ENCODE assay signal across 28 mouse cellular contexts in genomic region chr11:114531241-114531765, GRCm38 (mm10).
DNase-seq lines count a peak whose midpoint lies in the region; ATAC-seq lines count a peak whose summit lies in the region.
"Had no signal": no experiment of that assay in that cellular context is flagged by ENCODE, and none has a peak within 500 bp of the region (broad histone marks: within the 10 kb centered on the region; RNA-seq: fewer than 3 reads in every experiment).

No protein-coding gene starts in this region.

- no peaks in the 10 kb centered on the region for H3K27me3 ChIP-seq in liver, embryonic 11.5 days (replicated peaks; ENCODE audit: control insufficient read depth, insufficient read depth, low read length)
- H3K27me3 ChIP-seq in midbrain, embryonic 10.5 days (ENCODE audit: low read depth, poor library complexity, severe bottlenecking): 0 out of 2 replicates have a peak, but pooled peaks cover 3% of the 10 kb centered on the region
- H3K27me3 ChIP-seq in midbrain, embryonic 11.5 days (ENCODE audit: control insufficient read depth, insufficient read depth, low read length): no peaks in the 10 kb centered on the region
- H3K27me3 ChIP-seq: embryonic facial prominence, embryonic 15.5 days; heart, embryonic 12.5 days; heart, embryonic 15.5 days; hindbrain, embryonic 13.5 days had no signal

- no peak overlapping the region for H3K4me3 ChIP-seq in liver, embryonic 11.5 days (ENCODE audit: low read depth, low read length)
- no peak overlapping the region for H3K4me3 ChIP-seq in midbrain, embryonic 10.5 days
- H3K4me3 ChIP-seq in midbrain, embryonic 11.5 days (ENCODE audit: low read depth, low read length): no peak overlapping the region
- H3K4me3 ChIP-seq: embryonic facial prominence, embryonic 12.5 days; embryonic facial prominence, embryonic 15.5 days; heart, embryonic 12.5 days; heart, embryonic 15.5 days; hindbrain, embryonic 10.5 days; hindbrain, embryonic 13.5 days had no signal

- 30% methylated on average over 4 of the region's 4 CpGs for WGBS in liver, embryonic 11.5 days
- WGBS in midbrain, embryonic 10.5 days: 50% methylated on average over 4 of the region's 4 CpGs
- WGBS in midbrain, embryonic 11.5 days: 51% methylated on average over 4 of the region's 4 CpGs

- ATAC-seq in liver, embryonic 11.5 days (replicated peaks; ENCODE audit: low FRiP score): 0 out of 2 replicates have a peak, but pooled peaks have one; percentile 23
- no peak for ATAC-seq in midbrain, embryonic 11.5 days (ENCODE audit: low FRiP score)
- peak; percentile 78 for ATAC-seq in common myeloid progenitor, adult 5-6 weeks (replicated peaks; ENCODE audit: low read depth, poor library complexity, severe bottlenecking)
- ATAC-seq: forebrain, embryonic 14.5 days; forebrain, postnatal 0 days; hindbrain, embryonic 16.5 days; Patski had no signal

- no peak overlapping the region for H3K27ac ChIP-seq in liver, embryonic 11.5 days (ENCODE audit: low read depth, low read length)
- 0 out of 2 replicates have a peak overlapping the region, but pooled peaks have one; percentile 33 for H3K27ac ChIP-seq in midbrain, embryonic 10.5 days (replicated peaks)
- no peak overlapping the region for H3K27ac ChIP-seq in midbrain, embryonic 11.5 days (ENCODE audit: low read depth, low read length)
- H3K27ac ChIP-seq: embryonic facial prominence, embryonic 12.5 days; embryonic facial prominence, embryonic 15.5 days; heart, embryonic 15.5 days; hindbrain, embryonic 10.5 days; hindbrain, embryonic 13.5 days had no signal

- DNase-seq in liver, embryonic 11.5 days (ENCODE audit: low spot score): no peak
- DNase-seq in liver: no peak
- no peak for DNase-seq in midbrain, embryonic 10.5 days (ENCODE audit: low spot score)
- DNase-seq in midbrain, embryonic 11.5 days (ENCODE audit: low spot score, missing footprints): no peak
- DNase-seq in left cerebral cortex, postnatal 10 days (ENCODE audit: extremely low spot score in 1 of 2, low spot score in 2 of 2): no peak
- DNase-seq in kidney, postnatal 36 days: no peak
- no peak for DNase-seq in kidney, postnatal 10 days
- DNase-seq: adrenal gland, postnatal 10 days; adrenal gland, postnatal 36 days; cerebellum, adult 18-20 months; cerebellum, adult 9-10 months; cerebellum, postnatal 14 days; forebrain, postnatal 0 days; gastrocnemius, postnatal 25 days; heart, adult 18-20 months; heart, postnatal 10 days; heart, postnatal 36 days had no signal

- intact Hi-C loops in left cerebral cortex, postnatal 10 days (cut with DNase I): no loop called here

- no peaks in the 10 kb centered on the region for H3K4me1 ChIP-seq in liver, embryonic 11.5 days (replicated peaks; ENCODE audit: control insufficient read depth, insufficient read depth, low read length)
- peaks cover 38% of the 10 kb centered on the region for H3K4me1 ChIP-seq in midbrain, embryonic 10.5 days
- peaks cover 15% of the 10 kb centered on the region for H3K4me1 ChIP-seq in midbrain, embryonic 11.5 days (ENCODE audit: control insufficient read depth, insufficient read depth, low read length)
- H3K4me1 ChIP-seq: embryonic facial prominence, embryonic 15.5 days had no signal

- no peak overlapping the region for H3K4me2 ChIP-seq in liver, embryonic 11.5 days
- no peak overlapping the region for H3K4me2 ChIP-seq in midbrain, embryonic 11.5 days
- H3K4me2 ChIP-seq: embryonic facial prominence, embryonic 12.5 days; embryonic facial prominence, embryonic 15.5 days; heart, embryonic 12.5 days; heart, embryonic 15.5 days; hindbrain, embryonic 13.5 days had no signal

- no peaks in the 10 kb centered on the region for H3K36me3 ChIP-seq in liver, embryonic 11.5 days (ENCODE audit: control insufficient read depth, insufficient read depth, low read length)
- H3K36me3 ChIP-seq in midbrain, embryonic 10.5 days: no peaks in the 10 kb centered on the region
- no peaks in the 10 kb centered on the region for H3K36me3 ChIP-seq in midbrain, embryonic 11.5 days (ENCODE audit: control insufficient read depth, insufficient read depth, low read length)
- H3K36me3 ChIP-seq: embryonic facial prominence, embryonic 12.5 days; embryonic facial prominence, embryonic 15.5 days; G1E; heart, embryonic 12.5 days; heart, embryonic 15.5 days; hindbrain, embryonic 10.5 days; hindbrain, embryonic 13.5 days had no signal

- no peak overlapping the region for H3K9ac ChIP-seq in liver, embryonic 11.5 days (ENCODE audit: low read depth, low read length)
- H3K9ac ChIP-seq in midbrain, embryonic 11.5 days (ENCODE audit: low read length): no peak overlapping the region
- H3K9ac ChIP-seq: embryonic facial prominence, embryonic 12.5 days; embryonic facial prominence, embryonic 15.5 days; forebrain, postnatal 0 days; heart, embryonic 12.5 days; heart, embryonic 15.5 days; hindbrain, embryonic 13.5 days had no signal

- H3K9me3 ChIP-seq in liver, embryonic 11.5 days (ENCODE audit: control insufficient read depth, low read length): no peaks in the 10 kb centered on the region
- no peaks in the 10 kb centered on the region for H3K9me3 ChIP-seq in midbrain, embryonic 10.5 days (replicated peaks)
- H3K9me3 ChIP-seq in midbrain, embryonic 11.5 days (ENCODE audit: control insufficient read depth, low read length): no peaks in the 10 kb centered on the region
- H3K9me3 ChIP-seq: embryonic facial prominence, embryonic 12.5 days; embryonic facial prominence, embryonic 15.5 days; heart, embryonic 15.5 days; hindbrain, embryonic 10.5 days; hindbrain, embryonic 13.5 days had no signal
